Mouse (Mus musculus) kidney, embryonic 14.5 days (tissue): Measurements from ENCODE around the gene Gm1123. TPM values are rescaled to one million over a fixed set of nuclear protein-coding genes. Genes with fewer than 3 reads are reported as not detected.
A peak's percentile ranks its signal among the peaks of the same experiment; 100 is the strongest.

Experiments used
- ATAC-seq: fragments of 200-750 bp; cut with Nextera tagmentation; 2 replicates; pipeline ENCODE4 v1.8.0; 2017; ENCODE audit warnings: moderate number of reproducible peaks, mild to moderate bottlenecking, moderate TSS enrichment, moderate library complexity; ENCODE audit not compliant: low FRiP score, low TSS enrichment
- H3K27ac ChIP-seq: fragments of 300-500 bp; sonication (generic); 2 replicates; pipeline ENCODE4 v1.5.1; 2014; ENCODE audit warnings: low read depth, mild to moderate bottlenecking, low read length, moderate library complexity, mixed read lengths
- H3K27me3 ChIP-seq: fragments of 300-500 bp; sonication (generic); 2 replicates; pipeline ENCODE4 v1.6.1; 2014; ENCODE audit warnings: mild to moderate bottlenecking, low read length; ENCODE audit not compliant: control insufficient read depth, insufficient read depth
- H3K36me3 ChIP-seq: fragments of 300-500 bp; sonication (generic); 2 replicates; pipeline ENCODE4 v1.6.1; 2014; ENCODE audit warnings: low read length, mixed read lengths; ENCODE audit not compliant: control insufficient read depth, insufficient read depth
- H3K4me1 ChIP-seq: fragments of 300-500 bp; sonication (generic); 2 replicates; pipeline ENCODE4 v1.6.1; 2014; ENCODE audit warnings: low read length, mixed read lengths; ENCODE audit not compliant: control insufficient read depth, insufficient read depth
- H3K4me2 ChIP-seq: fragments of 300-500 bp; sonication (generic); replicated peaks from 2 replicates; pipeline ENCODE4 v1.6.1; 2014; ENCODE audit warnings: low read depth, mild to moderate bottlenecking, low read length
- H3K4me3 ChIP-seq: fragments of 300-500 bp; sonication (generic); 2 replicates; pipeline ENCODE4 v1.5.1; 2014; ENCODE audit warnings: mild to moderate bottlenecking, low read length
- H3K9ac ChIP-seq: fragments of 300-500 bp; sonication (generic); 2 replicates; pipeline ENCODE4 v1.6.1; 2014; ENCODE audit warnings: low read depth, mild to moderate bottlenecking, low read length, moderate library complexity
- H3K9me3 ChIP-seq: fragments of 300-500 bp; sonication (generic); 2 replicates; pipeline ENCODE4 v1.6.1; 2016; ENCODE audit warnings: low read length; ENCODE audit not compliant: control insufficient read depth
- WGBS: fragments of 180-500 bp; shearing (Covaris S2); extraction: QIAGEN DNeasy Blood & Tissue Kit; methylation state at CpG from one replicate; pipeline ENCODE4 v1.1.7; 2014; 5-methylcytosine and 5-hydroxymethylcytosine counted together
- polyA plus RNA-seq: library from polyadenylated mRNA; unstranded; fragments of >200 nt; fragmentation: Nextera tagmentation; extraction: Ambion mirVana; gene quantifications from 2 replicates; pipeline ENCODE4 v1.2.1, GENCODE M21; 2014

The Gm1123 gene
- polyA plus RNA-seq, 1 experiment from 2014 or later, result not detected

DNA sequence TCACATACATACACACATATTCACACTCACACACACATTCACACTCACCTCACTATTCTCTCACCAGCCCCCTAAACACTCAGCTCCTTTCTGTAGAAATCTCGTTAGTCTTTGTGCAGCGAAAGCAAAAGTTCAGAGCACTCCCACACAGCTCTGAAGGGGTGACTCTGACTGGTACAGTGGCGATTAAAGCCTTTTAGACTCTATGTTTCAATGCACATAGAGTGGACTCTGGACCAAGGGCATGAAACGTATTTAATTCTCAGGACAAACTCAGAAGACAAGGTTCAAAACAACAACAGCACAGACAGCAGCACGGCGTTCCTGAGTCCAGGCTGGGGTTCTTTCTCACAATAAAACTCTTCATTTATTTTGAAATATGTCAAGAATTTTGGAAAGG lies 17.8 kb downstream of the Gm1123 start:
- H3K27ac ChIP-seq, result no peak overlapping the region
- 70% methylated on average over 6 of the region's 6 CpGs for WGBS
- no peaks in the 10 kb centered on the region for H3K36me3 ChIP-seq
- no peak overlapping the region for H3K4me2 ChIP-seq
- no peak overlapping the region for H3K9ac ChIP-seq
- no peak overlapping the region for H3K4me3 ChIP-seq
- no peaks in the 10 kb centered on the region for H3K4me1 ChIP-seq
- no peaks in the 10 kb centered on the region for H3K9me3 ChIP-seq
- no peak for ATAC-seq
- H3K27me3 ChIP-seq, result no peaks in the 10 kb centered on the region

DNA sequence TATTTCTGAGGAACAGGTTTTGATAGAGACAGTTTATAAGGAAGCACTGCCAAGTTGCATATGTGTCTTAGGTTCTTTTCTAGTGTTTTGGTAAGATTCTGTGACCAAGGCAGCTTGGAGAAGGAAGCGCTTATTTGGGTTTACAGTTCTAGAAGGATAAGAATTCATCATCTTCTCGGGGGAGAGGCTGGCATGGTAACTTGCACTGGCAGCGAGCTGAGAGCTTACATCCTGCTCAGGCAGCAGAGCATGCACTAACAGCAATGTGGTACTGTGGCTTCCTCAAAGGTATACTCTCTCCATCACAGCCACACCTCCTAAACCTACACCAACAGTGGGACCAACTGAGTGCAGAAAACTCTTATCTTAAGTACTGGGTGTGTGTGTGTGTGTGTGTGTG lies 18.8 kb downstream of the Gm1123 start:
- no peak overlapping the region for H3K9ac ChIP-seq
- H3K4me3 ChIP-seq, result no peak overlapping the region
- no peaks in the 10 kb centered on the region for H3K36me3 ChIP-seq
- no peak for ATAC-seq
- 52% methylated on average over 3 of the region's 3 CpGs for WGBS
- no peak overlapping the region for H3K4me2 ChIP-seq
- no peaks in the 10 kb centered on the region for H3K9me3 ChIP-seq
- no peaks in the 10 kb centered on the region for H3K4me1 ChIP-seq
- no peak overlapping the region for H3K27ac ChIP-seq
- no peaks in the 10 kb centered on the region for H3K27me3 ChIP-seq

DNA sequence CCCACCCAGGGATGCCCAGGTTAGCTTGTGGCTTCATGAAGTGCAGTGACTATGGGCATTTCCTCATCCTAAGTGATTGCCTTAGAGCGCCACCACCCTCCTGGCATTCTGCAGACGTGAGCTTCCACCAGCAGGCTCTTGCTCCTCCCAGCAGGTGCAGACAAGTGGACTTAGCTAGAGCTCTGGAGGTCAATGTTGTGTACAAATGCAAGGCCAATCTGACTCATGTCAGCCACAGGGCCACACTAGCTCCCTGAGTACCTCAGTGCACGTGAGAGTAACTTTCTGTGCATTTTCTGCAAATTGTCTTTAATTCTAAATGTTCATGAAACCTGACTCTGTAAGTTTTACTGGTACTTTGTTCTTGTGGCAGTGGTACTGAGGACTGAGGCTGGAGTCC lies 19.2 kb downstream of the Gm1123 start:
- no peak for ATAC-seq
- no peaks in the 10 kb centered on the region for H3K27me3 ChIP-seq
- H3K4me3 ChIP-seq, result no peak overlapping the region
- H3K36me3 ChIP-seq, result no peaks in the 10 kb centered on the region
- no peaks in the 10 kb centered on the region for H3K4me1 ChIP-seq
- H3K27ac ChIP-seq, result no peak overlapping the region
- H3K4me2 ChIP-seq, result no peak overlapping the region
- no peaks in the 10 kb centered on the region for H3K9me3 ChIP-seq
- H3K9ac ChIP-seq, result no peak overlapping the region
- 74% methylated on average over 3 of the region's 3 CpGs for WGBS

DNA sequence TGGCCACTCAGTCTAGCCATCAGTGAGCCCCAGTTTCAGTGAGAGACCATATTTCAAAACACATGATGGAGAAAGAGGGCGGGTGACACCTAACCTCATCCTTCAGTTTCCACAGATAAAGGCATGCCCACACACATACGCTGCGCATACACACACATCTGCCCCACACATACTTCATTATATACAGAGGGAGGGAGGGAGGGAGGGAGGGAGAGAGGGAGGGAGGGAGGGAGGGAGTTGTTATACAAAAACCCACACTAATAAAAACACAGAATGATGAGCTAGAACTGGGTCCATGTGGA lies 25.7 kb downstream of the Gm1123 start:
- ATAC-seq, result no peak
- no peak overlapping the region for H3K4me2 ChIP-seq
- H3K27me3 ChIP-seq, result no peaks in the 10 kb centered on the region
- H3K9me3 ChIP-seq, result no peaks in the 10 kb centered on the region
- no peak overlapping the region for H3K4me3 ChIP-seq
- H3K4me1 ChIP-seq, result no peaks in the 10 kb centered on the region
- WGBS, result 83% methylated on average over 3 of the region's 3 CpGs
- H3K36me3 ChIP-seq, result no peaks in the 10 kb centered on the region
- H3K27ac ChIP-seq, result no peak overlapping the region
- H3K9ac ChIP-seq, result no peak overlapping the region

DNA sequence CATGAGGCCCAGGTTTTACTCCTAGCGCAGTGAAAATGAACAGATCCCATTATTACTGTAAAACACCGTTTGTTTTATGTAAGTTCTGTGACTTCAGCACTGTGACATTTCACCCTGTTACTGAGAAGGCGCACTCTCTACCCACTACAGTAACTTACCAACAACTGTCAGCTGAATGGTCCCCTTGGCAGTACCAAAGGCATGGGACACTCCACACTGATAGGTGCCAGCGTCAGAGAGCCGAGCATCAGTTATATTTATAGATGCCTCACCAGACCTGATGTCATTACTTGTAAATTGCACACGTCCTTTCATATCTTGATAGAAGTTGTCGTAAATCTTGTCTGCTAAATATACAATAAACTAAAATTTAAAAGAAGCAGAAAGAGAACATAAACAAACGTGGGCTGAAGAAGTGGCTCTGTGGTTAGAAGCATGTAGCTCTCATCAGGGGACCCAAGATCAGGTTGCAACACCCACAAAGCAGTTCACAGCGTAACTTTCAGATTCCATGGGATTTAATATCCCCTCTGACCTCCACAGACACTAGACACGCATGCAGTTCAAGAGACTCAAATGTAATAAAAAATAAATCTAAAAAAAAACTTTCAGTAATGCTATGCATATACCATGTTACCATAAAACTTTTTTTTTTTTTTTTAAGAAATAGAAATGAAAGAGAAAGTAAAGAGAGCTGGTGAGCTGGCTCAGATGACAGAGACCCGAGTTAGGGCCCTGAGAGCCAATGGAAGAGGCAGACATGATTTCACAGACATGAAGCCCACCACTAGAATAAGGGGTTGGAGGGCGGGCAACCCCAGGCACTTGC lies 26.2 kb downstream of the Gm1123 start:
- Histone ChIP-seq H3K4me2 (no peak overlapping the region), H3K27ac (no peak overlapping the region), H3K36me3 (no peaks in the 10 kb centered on the region), H3K9me3 (no peaks in the 10 kb centered on the region), H3K9ac (no peak overlapping the region), H3K27me3 (no peaks in the 10 kb centered on the region), H3K4me1 (no peaks in the 10 kb centered on the region), H3K4me3 (no peak overlapping the region)
- 63% methylated on average over 12 of the region's 12 CpGs for WGBS
- no peak for ATAC-seq

DNA sequence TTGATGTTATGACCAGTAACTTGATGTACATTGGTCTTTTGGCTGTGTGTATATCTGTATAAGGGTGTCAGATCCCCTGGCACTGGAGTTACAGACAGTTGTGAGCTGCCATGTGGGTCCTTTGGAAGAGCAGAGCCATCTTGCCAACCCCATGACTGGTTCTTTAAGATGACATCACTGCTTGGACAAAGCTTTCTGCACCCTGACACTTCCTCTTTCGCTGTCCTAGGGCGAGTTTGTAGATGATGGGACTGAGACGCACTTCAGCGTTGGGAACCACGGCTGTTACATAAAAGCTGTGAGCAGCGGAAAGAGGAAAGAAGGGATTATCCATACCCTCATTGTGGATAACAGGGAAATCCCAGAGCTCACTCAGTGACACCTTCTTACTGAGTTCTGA lies 34.2 kb downstream of the Gm1123 start:
- H3K27me3 ChIP-seq, result no peaks in the 10 kb centered on the region
- no peak overlapping the region for H3K27ac ChIP-seq
- H3K9me3 ChIP-seq, result no peaks in the 10 kb centered on the region
- H3K9ac ChIP-seq, result no peak overlapping the region
- H3K4me2 ChIP-seq, result no peak overlapping the region
- H3K36me3 ChIP-seq, result peaks cover 2% of the 10 kb centered on the region; the same call in 1 of the 2 replicates
- no peak overlapping the region for H3K4me3 ChIP-seq
- no peaks in the 10 kb centered on the region for H3K4me1 ChIP-seq
- 91% methylated on average over 6 of the region's 6 CpGs for WGBS
- ATAC-seq, result no peak

DNA sequence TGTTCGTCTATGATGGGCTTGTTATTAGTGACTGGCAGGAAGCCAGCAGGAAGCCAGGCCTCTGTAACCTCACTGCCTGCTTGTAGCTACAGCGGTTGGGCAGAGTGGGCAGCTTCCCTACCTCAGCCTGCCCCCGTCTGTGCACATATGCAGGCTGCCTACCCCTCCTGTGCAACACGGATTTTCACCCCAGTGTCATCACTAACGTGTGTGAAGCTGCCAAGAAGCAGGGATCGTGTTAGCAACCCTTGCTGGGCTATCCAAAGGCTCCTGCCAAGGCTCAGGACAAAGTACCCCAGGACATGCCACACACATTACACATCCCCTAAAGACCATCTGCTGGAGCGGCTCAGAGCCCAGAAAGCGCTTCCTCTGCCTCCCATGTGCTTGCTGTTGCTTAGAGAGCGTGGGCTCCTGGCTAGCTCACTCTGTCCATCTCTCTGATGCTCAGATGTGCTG lies 35.6 kb downstream of the Gm1123 start:
- no peak overlapping the region for H3K4me3 ChIP-seq
- no peak overlapping the region for H3K9ac ChIP-seq
- 80% methylated on average over 9 of the region's 9 CpGs for WGBS
- no peaks in the 10 kb centered on the region for H3K27me3 ChIP-seq
- H3K9me3 ChIP-seq, result no peaks in the 10 kb centered on the region
- H3K36me3 ChIP-seq, result peaks cover 2% of the 10 kb centered on the region; the same call in 1 of the 2 replicates
- H3K4me2 ChIP-seq, result no peak overlapping the region
- H3K27ac ChIP-seq, result no peak overlapping the region
- no peak for ATAC-seq
- no peaks in the 10 kb centered on the region for H3K4me1 ChIP-seq

DNA sequence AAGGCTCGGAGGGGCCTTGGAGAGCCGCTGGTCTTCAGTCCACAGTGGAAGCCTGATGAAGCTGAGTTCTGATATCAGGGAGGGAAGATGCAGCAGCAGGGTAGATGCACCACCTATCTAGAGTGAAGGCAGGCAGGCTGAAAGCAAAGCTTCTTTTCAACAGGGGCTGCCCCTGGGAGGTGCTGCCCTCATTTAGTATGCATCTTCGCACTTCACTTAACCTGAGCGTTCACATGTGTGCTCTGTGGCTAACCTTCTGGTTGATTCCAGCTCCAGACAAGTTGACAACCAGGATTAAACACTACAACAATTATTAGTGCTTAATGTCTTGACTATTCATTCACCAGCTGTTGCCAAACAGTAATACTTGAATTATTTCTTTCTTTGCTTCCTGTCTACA lies 41.4 kb downstream of the Gm1123 start:
- H3K9ac ChIP-seq, result no peak overlapping the region
- H3K4me2 ChIP-seq, result no peak overlapping the region
- no peak overlapping the region for H3K27ac ChIP-seq
- H3K4me3 ChIP-seq, result no peak overlapping the region
- no peak for ATAC-seq
- H3K36me3 ChIP-seq, result 0 out of 2 replicates have a peak, but pooled peaks cover 2% of the 10 kb centered on the region
- no peaks in the 10 kb centered on the region for H3K9me3 ChIP-seq
- no peaks in the 10 kb centered on the region for H3K27me3 ChIP-seq
- H3K4me1 ChIP-seq, result no peaks in the 10 kb centered on the region
- 90% methylated on average over 4 of the region's 4 CpGs for WGBS

DNA sequence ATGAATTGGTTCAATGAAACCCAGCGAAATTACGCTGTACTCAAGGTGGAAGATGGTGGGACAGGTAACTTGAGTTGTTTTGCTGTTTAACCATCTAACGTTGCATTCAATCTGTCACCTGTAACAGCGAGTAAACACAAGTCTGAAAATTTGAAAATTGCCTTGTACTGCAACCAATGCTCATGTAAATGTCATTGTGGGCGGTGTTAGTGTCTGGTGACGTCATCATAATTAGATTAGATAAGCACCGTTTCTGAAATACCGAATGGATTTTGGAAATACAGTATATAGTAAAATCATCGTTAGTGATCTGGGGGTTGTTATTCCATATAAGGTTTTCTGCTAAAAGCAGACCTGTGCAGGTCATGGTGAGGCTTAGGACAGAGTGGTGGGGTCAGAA lies 48.4 kb downstream of the Gm1123 start:
- no peak overlapping the region for H3K27ac ChIP-seq
- peak overlapping the region; percentile 67; the same call in 1 of the 2 replicates for H3K9ac ChIP-seq
- no peak for ATAC-seq
- peak overlapping the region; percentile 83 for H3K4me2 ChIP-seq
- H3K27me3 ChIP-seq, result peaks cover 10% of the 10 kb centered on the region
- H3K36me3 ChIP-seq, result no peaks in the 10 kb centered on the region
- WGBS, result 50% methylated on average over 9 of the region's 9 CpGs
- peaks cover 3% of the 10 kb centered on the region; the same call in 1 of the 2 replicates for H3K4me1 ChIP-seq
- H3K9me3 ChIP-seq, result no peaks in the 10 kb centered on the region
- H3K4me3 ChIP-seq, result peak overlapping the region; percentile 81
